Mouse (Mus musculus): ENCODE results near the gene Atp7a.
A peak's percentile ranks its signal among the peaks of the same experiment; 100 is the strongest.
"Not testable (repeated sequence)": the region's sequence is repeated elsewhere in the genome, so short reads cannot be mapped to it uniquely, and the experiment has no call there.

The Atp7a gene

DNA sequence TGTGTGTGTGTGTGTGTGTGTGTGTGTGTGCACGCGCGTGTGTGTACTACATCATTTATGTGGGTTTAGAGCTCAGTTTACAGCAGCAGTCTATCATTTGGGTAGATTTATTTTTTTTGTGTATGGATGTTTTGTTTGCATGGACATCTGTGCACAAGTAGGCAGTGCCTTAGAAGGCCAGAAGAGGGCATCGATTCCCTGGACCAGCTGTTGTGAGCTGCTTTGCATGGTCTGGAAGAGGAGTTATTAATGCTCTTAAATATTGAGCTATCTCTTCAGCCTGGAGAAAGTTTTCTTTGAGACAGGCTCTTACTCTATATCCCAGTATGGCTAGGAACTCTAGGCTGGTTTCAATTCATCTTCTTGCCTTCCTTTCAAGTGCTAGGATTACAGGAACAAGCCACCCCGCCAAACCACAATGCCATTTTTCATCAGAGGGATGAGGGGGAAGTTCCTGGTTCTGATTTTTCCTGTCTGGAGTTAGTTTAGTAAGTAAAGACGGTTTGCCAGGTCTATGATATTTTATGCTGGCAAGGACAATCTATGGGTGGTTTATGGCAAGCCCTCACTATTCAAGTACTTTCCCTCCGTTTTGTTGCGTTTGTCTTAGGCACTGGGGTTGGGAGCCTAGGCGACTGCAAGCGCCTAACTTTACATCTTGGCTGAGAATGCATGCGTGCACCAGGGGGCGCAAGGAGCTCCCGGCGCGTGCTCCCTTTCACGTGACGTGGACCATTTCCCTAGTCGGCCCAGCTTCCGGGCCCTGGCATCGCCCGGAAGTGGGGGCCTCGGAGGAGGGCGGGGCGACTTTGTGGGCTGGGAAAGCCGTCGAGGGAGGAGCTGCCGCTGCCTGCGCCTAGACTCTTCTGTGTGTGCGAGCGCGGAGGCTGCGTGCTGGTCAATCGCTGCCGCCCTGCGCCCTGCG, at the start of gene Atp7a:
Gene Atp7a (plus strand): TSS at position 859 of the 925 bp plus-strand sequence.
- peak; percentile 93 to 95 for DNase-seq

DNA sequence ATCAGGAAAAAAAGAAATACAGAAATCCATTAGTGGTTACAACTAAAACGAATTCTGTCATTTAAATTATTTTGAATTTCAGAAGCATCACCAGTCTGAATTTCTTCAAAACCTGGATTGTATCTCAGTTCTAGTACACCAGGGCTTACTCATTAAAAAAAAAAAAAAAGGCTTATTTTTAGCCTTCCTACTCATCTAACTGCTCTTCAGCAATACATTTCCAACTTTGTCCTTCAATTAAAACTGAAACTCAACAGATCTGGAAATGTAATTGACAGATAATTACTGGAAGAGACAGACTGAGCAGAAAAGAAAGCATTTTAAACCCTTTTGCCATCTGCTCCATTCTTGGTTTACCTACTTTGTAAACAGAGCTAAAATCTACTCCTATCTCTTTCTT, 25.5 kb upstream of the Atp7a start:
- DNase-seq, result no peak

- no peak for DNase-seq
These were observed 16.3 kb upstream of the Atp7a start for GRCm38 (mm10) chrX:106010762-106011161.

DNA sequence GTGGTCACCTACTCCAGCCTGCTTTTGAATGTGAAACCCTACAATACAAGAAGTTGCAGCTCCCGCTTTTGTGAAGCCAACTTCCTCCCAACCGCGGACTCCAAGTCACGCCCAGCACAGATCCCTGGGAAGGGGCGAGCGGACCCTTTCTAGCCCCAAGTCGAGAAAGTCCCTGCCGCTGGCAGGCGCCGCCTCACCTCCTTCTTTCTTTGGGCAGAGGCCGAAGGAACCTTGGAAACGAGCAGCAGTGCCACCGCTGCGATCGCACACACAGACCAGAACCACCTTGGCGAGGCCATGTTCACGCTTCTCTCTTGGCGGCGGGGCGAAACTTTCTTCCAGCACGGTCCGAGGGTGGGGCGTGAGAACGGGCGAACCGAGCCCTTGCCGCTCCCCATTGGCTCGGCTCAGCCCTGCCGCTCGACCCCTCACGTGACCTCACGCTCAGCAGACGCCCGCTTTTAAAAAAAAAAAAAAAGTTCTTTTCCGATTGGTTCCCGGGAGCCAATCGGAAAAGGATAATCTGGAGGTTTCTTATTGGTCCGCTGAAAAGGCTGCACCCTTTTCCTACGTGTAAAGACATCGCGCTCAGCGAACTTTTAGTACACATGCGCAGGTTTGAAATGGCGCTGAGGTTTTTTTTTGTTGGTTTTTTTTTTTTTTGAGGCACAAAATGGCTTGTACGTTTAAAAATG, 15.5 kb upstream of the Atp7a start, which contains the start of gene Magt1:
Gene Magt1 (minus strand): TSS at position 442 of the 695 bp plus-strand sequence.
- peak; percentile 90 to 95 for DNase-seq

DNA sequence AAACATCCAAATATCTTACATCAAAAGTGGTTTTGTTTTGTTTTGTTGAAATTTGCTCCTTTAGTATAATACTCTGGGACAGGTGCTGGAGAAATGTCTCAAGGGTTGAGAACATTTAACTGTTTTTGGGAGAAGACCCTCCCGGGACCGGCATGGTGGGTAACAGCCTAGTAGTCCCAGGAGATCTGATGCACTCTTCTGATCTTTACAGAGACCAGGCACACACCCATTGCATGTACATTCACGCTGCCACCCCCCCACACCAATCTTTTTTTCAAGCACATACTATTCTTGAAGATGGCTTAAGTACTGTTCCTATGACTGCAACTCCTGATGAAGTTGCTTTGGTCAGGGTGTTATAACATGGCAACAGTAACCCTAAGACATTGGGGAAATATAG, 14.5 kb upstream of the Atp7a start:
- DNase-seq, result no peak

GRCm38 (mm10) chrX:106013217-106013616, 13.9 kb upstream of the Atp7a start:
- peak; percentile 54 to 72 for DNase-seq

DNA sequence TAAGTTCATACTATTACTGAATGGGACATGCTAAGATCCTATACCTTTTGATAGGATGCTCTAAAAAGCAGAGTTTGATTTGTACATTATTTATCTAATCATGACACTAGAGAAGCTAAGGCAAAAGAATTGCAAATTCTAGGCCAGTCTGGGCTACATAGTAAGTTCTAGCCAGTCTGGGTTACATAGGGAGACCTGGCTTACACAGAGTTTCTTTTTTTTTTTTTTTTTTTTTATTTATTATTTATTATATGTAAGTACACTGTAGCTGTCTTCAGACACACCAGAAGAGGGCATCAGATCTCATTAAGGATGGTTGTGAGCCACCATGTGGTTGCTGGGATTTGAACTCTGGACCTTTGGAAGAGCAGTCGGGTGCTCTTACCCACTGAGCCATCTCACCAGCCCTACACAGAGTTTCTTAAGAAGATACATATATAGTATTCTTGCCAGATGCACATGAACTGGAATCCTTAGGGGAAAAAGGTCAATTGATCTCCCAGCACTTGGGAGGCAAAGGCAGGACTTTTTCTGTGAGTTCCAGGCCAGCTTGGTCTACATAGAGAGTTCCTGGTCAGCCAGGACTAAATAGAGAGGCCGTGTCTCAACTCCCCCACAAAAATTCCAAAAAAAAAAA, 12.2 kb upstream of the Atp7a start:
- DNase-seq, result not testable (repeated sequence)

DNA sequence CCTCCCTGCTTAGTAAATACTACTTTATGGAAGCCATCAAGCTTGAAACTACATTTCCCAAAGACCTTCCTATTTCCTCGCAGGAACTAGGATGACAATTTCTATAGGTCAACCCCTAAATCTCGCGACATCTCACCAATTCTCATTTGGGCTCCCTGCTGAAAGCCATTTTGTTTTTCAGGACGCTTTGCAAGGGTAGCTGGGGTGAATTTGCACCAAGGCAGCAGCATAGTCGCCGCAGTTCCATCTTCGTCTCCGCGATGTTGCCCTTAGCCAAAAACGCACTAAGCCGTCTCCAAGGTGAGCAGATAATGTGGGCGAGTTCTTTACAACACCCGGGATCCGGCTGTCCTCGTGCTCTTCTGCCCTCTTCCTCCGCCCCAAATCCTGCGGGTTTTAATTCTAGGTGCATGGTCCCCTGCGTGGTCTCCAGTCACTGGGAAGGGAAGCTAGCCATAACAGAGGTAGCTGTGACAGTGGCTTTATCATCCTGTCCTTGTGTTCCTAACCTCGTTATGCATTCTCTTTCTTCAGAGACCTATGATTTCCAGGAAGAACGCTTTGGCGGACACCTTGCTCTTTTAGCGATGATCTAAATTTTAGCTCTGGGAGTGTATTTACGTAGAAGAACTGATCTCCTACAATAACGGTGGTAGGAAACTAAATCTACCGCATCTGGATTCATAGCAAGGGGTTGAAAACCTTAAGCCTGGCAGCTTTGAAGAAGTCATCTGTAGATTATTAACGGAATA, 11.3 kb upstream of the Atp7a start, which contains the start of gene Cox7b:
Gene Cox7b (plus strand): TSS at position 130 of the 752 bp plus-strand sequence.
- DNase-seq, result peak; percentile 81 to 86

DNA sequence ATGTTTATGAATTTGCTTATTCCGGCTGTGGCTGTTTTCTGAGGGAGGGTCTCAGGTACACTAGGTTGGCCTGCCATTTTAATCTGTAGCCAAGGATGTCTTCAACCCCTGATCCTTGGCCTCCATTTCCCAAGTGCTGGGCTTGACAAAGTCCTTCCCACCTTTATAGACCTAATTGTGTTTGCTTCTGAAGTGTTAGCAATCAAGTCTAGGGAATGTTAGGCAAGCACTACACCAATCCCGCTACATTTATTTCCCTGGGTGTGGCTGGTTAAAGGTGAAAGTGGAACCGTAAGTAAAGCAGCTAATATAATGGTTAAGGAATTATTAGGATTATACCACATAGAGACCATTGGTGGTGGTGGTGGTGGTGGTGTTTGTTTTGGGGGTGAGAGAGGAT, 10.0 kb upstream of the Atp7a start:
- DNase-seq, result no peak

GRCm38 (mm10) chrX:106017516-106017915, 9.6 kb upstream of the Atp7a start:
- no peak for DNase-seq

GRCm38 (mm10) chrX:106027343-106027674, 233 bp downstream of the Atp7a start:
- no peak for DNase-seq

- no peak for DNase-seq
These were observed 3.1 kb downstream of the Atp7a start for GRCm38 (mm10) chrX:106030176-106030575.

- DNase-seq, result no peak
These were observed 4.0 kb downstream of the Atp7a start for GRCm38 (mm10) chrX:106031124-106031523.

GRCm38 (mm10) chrX:106035727-106036126, 8.7 kb downstream of the Atp7a start:
- no peak for DNase-seq

GRCm38 (mm10) chrX:106037185-106037752, 10.2 kb downstream of the Atp7a start:
- no peak for DNase-seq

GRCm38 (mm10) chrX:106043863-106044617, 17.0 kb downstream of the Atp7a start:
- no peak for DNase-seq

GRCm38 (mm10) chrX:106045455-106045854, 18.4 kb downstream of the Atp7a start:
- no peak for DNase-seq

DNA sequence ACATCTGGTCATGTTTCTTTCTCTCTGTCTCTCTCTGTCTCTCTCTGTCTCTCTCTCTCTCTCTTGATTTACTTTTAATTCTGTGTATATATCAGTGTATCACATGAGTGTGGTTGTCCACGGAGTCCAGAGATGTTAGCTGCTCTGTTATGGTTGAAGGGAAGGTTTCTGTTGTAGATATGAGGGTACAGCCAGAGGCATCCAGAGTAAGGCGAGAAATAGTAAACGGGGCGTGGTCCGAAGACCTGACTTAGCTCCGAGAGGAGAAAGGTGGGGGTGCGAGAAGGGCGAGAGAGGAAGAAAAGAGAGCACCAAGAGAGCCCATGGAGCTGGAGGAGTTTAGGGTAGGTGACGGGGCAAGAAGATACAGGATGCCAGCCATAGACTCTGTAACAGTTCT, 18.9 kb downstream of the Atp7a start:
- DNase-seq, result no peak

GRCm38 (mm10) chrX:106048191-106048590, 21.1 kb downstream of the Atp7a start:
- DNase-seq, result no peak

DNA sequence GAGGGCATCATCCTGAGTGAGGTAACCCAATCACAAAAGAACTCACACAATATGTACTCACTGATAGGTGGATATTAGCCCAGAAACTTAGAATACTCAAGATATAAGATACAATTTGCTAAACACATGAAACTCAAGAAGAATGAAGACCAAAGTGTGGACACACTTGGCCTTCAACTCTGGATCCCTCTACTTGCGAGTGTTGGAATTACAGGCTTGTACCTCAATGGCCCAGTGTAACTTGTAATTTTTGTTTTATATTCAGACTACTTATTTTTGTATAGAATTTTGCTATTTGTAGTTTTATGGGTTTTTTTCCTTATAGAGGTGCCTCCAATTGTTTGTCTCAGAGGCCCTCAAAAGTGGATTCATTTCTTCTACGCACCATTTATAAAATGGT, 50.8 kb downstream of the Atp7a start:
- peak in 1 of 2 experiments; percentile 4 for DNase-seq

- DNase-seq, result peak in 1 of 2 experiments; percentile 31
These were observed 53.9 kb downstream of the Atp7a start for GRCm38 (mm10) chrX:106080811-106081443.
